Mouse (Mus musculus) layer of hippocampus, adult 6 months (tissue): ENCODE measurements around the gene Gm45799. TPM values are rescaled to one million over a fixed set of nuclear protein-coding genes. Genes with fewer than 3 reads are reported as not detected.

Experiments used
- long read RNA-seq, 2 experiments: library from polyadenylated mRNA; unstranded; transcript quantifications; one replicate each; pipeline ENCODE4 v2.0.0; 2019 to 2020
- polyA plus RNA-seq: library from polyadenylated mRNA; unstranded; fragments of <200 nt; fragmentation: Nextera tagmentation; gene quantifications from 2 replicates; pipeline ENCODE4 v1.2.3, GENCODE M21; 2021

Gene Gm45799
- 12.7 and 32.7 TPM in 2 replicates for polyA plus RNA-seq
- long read RNA-seq, experiment 1, partial matches to known transcripts = 0 of 2 reads
- long read RNA-seq, experiment 1, other reads (novel, unspliced or antisense) = 2 of 2 reads
- long read RNA-seq, experiment 2, partial matches to known transcripts = 3 of 17 reads
- long read RNA-seq, experiment 2, other reads (novel, unspliced or antisense) = 14 of 17 reads

DNA sequence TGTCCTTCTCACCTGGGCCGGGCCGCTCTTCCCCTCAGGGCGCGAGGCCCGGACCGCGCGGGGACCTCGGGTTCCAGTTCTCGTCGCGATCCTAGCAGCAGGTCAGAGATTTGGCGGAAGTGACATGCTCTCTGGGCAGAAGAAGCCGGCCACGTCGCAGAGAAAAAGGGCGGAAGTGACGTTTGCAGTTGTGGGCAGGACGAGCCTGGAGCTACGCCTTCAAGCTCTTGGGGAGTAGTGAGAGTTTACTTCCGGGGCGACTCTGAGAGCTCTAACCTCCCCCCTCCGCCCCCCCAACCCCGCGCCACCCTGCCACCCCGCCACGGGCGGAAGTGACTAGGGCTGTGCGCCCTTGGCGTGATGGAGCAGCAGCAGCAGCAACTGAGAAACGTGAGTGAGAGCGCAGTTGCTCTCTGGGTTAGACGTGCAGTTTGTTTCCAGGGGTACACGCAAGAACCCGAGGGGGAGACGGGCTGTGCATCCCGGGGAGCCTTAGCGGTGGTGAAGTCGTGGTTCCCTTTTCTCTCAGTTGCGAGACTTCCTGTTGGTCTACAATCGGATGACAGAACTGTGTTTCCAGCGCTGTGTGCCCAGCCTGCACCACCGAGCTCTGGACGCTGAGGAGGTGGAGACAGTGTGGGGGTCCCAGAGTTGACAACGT, at the start of gene Gm45799, which contains the start of gene Arfip2:
Gene Gm45799 (plus strand): TSS at position 320 of the 661 bp plus-strand sequence.
Gene Arfip2 (minus strand): TSS at position 184 of the 661 bp plus-strand sequence.

DNA sequence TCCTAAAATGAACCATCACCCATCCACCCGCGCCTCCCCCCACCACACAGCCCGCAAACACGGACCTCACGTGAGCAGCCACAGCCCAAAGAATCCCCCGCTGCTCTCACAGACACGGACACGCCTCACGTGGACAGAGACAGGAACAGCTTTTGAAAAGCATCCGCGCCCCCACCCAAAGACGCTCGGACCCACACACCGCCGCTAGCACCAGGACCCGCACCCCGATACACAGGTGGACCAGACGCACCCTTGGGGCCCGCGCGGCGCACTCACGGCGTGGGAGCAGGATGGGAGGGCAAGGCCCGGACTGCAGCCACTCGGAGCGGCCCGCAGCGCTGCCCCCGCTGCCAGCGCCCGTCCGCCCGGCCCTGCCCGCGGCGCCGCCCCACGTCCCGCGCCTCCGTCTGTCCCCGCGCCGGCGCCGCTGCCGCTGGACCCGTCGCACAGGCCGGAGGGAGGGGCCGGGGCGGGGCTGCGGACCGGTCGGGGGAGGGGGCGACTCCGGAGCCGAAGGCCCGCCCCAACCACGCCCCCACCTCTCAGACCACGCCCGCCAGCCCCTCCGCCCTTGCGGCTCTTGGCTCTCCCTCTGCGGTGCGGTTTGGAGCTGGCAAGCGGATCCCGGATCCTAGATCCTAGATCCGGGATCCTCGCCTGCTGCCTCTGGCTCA, 7.1 kb upstream of the Gm45799 start, which contains the start of gene Trim3:
Gene Trim3 (minus strand): TSS at position 445 of the 674 bp plus-strand sequence.

GRCm38 (mm10) chr7:105639756-105640155, 596 bp upstream of the Gm45799 start, which contains the start of gene Timm10b:
Gene Timm10b (plus strand): TSS chr7:105640056.

DNA sequence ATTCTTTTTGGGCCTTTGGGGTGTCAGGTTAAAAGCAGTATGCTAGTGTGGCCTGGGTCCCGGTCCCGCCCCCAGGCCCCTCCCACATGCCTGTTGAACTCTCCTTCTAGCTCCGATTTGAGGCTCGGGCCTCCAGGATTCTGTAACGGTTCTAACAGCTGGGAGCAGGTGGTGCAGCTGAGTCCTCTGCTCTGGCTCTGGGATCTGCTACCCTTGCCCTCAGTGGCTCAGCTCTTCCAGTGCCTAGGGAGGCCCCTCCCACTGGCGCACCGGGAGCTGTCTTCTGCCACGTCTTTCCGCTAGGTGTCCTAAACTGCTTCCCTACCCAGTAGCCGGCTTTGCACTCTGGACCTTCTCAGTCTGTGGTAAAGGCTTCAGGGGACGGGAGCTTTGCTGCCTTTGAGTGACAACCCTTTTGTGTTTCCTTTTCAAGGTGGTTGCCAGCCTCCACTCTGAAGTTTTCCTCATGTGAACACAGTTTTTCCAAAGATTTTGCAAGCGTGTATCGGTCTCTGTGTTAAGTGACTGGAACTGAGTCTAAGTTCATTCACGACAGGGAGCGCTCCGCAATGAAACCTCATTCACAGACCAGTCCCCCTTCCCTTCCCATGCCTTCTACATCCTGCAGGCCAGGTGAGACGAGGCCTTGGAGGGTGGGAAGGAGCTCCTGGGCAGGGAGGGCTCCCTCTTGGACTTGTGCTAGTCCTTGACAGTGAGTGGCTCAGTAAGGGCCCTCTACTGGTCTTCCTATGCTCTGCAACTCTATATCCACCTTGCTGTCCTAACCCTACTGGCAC, 10.5 kb downstream of the Gm45799 start, which contains the start of gene Dnhd1:
Gene Dnhd1 (plus strand): TSS at position 189 of the 797 bp plus-strand sequence.

Other genes starting within 250 kb of the Gm45799 start
- gene Fam160a2, start 240.5 kb upstream of the Gm45799 start, polyA plus RNA-seq = 31.5 and 42.0 TPM in 2 replicates
- gene Cnga4, start 236.0 kb upstream of the Gm45799 start, polyA plus RNA-seq = 0.14 and 0.24 TPM in 2 replicates
- 7.3 and 7.7 TPM in 2 replicates for gene Cckbr, start 214.8 kb upstream of the Gm45799 start, polyA plus RNA-seq
- 29.9 and 31.8 TPM in 2 replicates for gene Cavin3, start 158.3 kb upstream of the Gm45799 start, polyA plus RNA-seq
- gene Smpd1, start 86.2 kb upstream of the Gm45799 start, polyA plus RNA-seq = 93.9 and 95.7 TPM in 2 replicates
- 408 and 453 TPM in 2 replicates for gene Apbb1, start 58.9 kb upstream of the Gm45799 start, polyA plus RNA-seq
- gene Hpx, start 40.4 kb upstream of the Gm45799 start, polyA plus RNA-seq = 0.72 and 0.77 TPM in 2 replicates
- 32.0 and 36.8 TPM in 2 replicates for gene Trim3, start 7.0 kb upstream of the Gm45799 start, polyA plus RNA-seq
- gene Timm10b, start 496 bp upstream of the Gm45799 start, polyA plus RNA-seq = 184 and 197 TPM in 2 replicates
- gene Arfip2, start 136 bp upstream of the Gm45799 start, polyA plus RNA-seq = 41.3 and 47.5 TPM in 2 replicates
- 0.01 and 0.04 TPM in 2 replicates for gene Dnhd1, start 10.3 kb downstream of the Gm45799 start, polyA plus RNA-seq
- gene Ilk, start 96.0 kb downstream of the Gm45799 start, polyA plus RNA-seq = 63.2 and 64.5 TPM in 2 replicates
- gene Rrp8, start 96.8 kb downstream of the Gm45799 start, polyA plus RNA-seq = 5.3 and 7.3 TPM in 2 replicates
- 11.2 and 13.6 TPM in 2 replicates for gene Taf10, start 103.8 kb downstream of the Gm45799 start, polyA plus RNA-seq
- gene Tpp1, start 111.7 kb downstream of the Gm45799 start, polyA plus RNA-seq = 115 and 138 TPM in 2 replicates
- 1.2 TPM in 2 replicates for gene Dchs1, start 147.1 kb downstream of the Gm45799 start, polyA plus RNA-seq
- gene Mrpl17, start 170.5 kb downstream of the Gm45799 start, polyA plus RNA-seq = 272 and 284 TPM in 2 replicates